Mouse (Mus musculus) hindbrain, embryonic 16.5 days (tissue): Measurements from ENCODE around the gene Zeb2. TPM values are rescaled to one million over a fixed set of nuclear protein-coding genes. Genes with fewer than 3 reads are reported as not detected.
A peak's percentile ranks its signal among the peaks of the same experiment; 100 is the strongest.

Experiments used
- ATAC-seq: fragments of 200-750 bp; cut with Nextera tagmentation; 2 replicates; pipeline ENCODE4 v1.8.0; 2017; ENCODE audit warnings: moderate TSS enrichment, moderate library complexity
- H3K27ac ChIP-seq: fragments of 300-500 bp; sonication (generic); 2 replicates; pipeline ENCODE4 v1.5.1; 2014; ENCODE audit warnings: low read depth, mild to moderate bottlenecking, control low read depth, low read length, moderate library complexity
- H3K27me3 ChIP-seq: fragments of 300-500 bp; sonication (generic); replicated peaks from 2 replicates; pipeline ENCODE4 v1.6.1; 2014; ENCODE audit warnings: low read length; ENCODE audit not compliant: control insufficient read depth, insufficient read depth
- H3K36me3 ChIP-seq: fragments of 300-500 bp; sonication (generic); 2 replicates; pipeline ENCODE4 v1.6.1; 2014; ENCODE audit warnings: mild to moderate bottlenecking, low read length, moderate library complexity, mixed read lengths; ENCODE audit not compliant: control insufficient read depth, insufficient read depth
- H3K4me1 ChIP-seq: fragments of 300-500 bp; sonication (generic); 2 replicates; pipeline ENCODE4 v1.6.1; 2014; ENCODE audit warnings: low read depth, low read length; ENCODE audit not compliant: control insufficient read depth, insufficient read depth
- H3K4me2 ChIP-seq: fragments of 300-500 bp; sonication (generic); 2 replicates; pipeline ENCODE4 v1.6.1; 2014; ENCODE audit warnings: mild to moderate bottlenecking, low read length, control low read depth, moderate library complexity
- H3K4me3 ChIP-seq: fragments of 300-500 bp; sonication (generic); 2 replicates; pipeline ENCODE4 v1.5.1; 2014; ENCODE audit warnings: mild to moderate bottlenecking, low read length, control low read depth, moderate library complexity
- H3K9ac ChIP-seq: fragments of 300-500 bp; sonication (generic); 2 replicates; pipeline ENCODE4 v1.6.1; 2014; ENCODE audit warnings: low read depth, mild to moderate bottlenecking, control low read depth, low read length, moderate library complexity
- H3K9me3 ChIP-seq: fragments of 300-500 bp; sonication (generic); 2 replicates; pipeline ENCODE4 v1.6.1; 2014; ENCODE audit warnings: mild to moderate bottlenecking, low read length, moderate library complexity; ENCODE audit not compliant: control insufficient read depth
- WGBS: fragments of 180-500 bp; shearing (Covaris S2); extraction: QIAGEN DNeasy Blood & Tissue Kit; methylation state at CpG from one replicate; pipeline ENCODE4 v1.1.7; 2014; 5-methylcytosine and 5-hydroxymethylcytosine counted together
- polyA plus RNA-seq: library from polyadenylated mRNA; unstranded; fragments of >200 nt; fragmentation: Nextera tagmentation; extraction: Ambion mirVana; gene quantifications from 2 replicates; pipeline ENCODE4 v1.2.1, GENCODE M21; 2015

Zeb2 gene
- polyA plus RNA-seq, 1 experiment from 2014 or later: 30.3 TPM

DNA sequence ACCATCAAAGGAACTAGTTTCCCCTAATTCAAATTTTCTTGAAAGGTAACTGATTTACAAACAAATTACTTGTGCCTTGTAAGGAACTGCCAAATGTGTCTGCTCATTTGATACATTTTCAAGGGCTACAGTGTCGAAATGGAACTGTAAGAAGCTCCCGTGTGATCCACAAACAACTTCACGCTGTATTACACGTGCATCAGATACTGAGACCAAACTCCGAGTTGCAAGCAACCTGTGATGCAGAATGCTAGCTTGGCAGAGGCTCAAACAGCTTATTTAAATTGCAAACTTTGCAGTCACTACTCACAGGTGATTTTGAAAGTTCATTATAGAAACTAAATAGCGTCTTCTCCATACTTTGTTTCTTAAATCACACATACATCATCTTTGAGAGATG is 55.1 kb downstream of the Zeb2 start:
- WGBS: 51% methylated on average over 6 of the region's 6 CpGs
- no peaks in the 10 kb centered on the region for H3K27me3 ChIP-seq
- H3K4me3 ChIP-seq: no peak overlapping the region
- no peak overlapping the region for H3K27ac ChIP-seq
- no peaks in the 10 kb centered on the region for H3K36me3 ChIP-seq
- H3K9me3 ChIP-seq: no peaks in the 10 kb centered on the region
- H3K9ac ChIP-seq: no peak overlapping the region
- peaks cover 12% of the 10 kb centered on the region for H3K4me1 ChIP-seq
- ATAC-seq: no peak
- H3K4me2 ChIP-seq: no peak overlapping the region

- Histone ChIP-seq H3K4me3 (no peak overlapping the region), H3K36me3 (no peaks in the 10 kb centered on the region), H3K4me1 (peaks cover 11% of the 10 kb centered on the region), H3K27me3 (no peaks in the 10 kb centered on the region), H3K27ac (no peak overlapping the region), H3K9ac (no peak overlapping the region), H3K4me2 (no peak overlapping the region), H3K9me3 (no peaks in the 10 kb centered on the region)
- 38% methylated on average over 4 of the region's 4 CpGs for WGBS
- peak; percentile 38 for ATAC-seq
These were observed 56.4 kb downstream of the Zeb2 start for GRCm38 (mm10) chr2:45060768-45061167.

GRCm38 (mm10) chr2:45060202-45060601 is 57.0 kb downstream of the Zeb2 start:
- Histone ChIP-seq H3K27ac (no peak overlapping the region), H3K4me1 (peaks cover 11% of the 10 kb centered on the region), H3K27me3 (no peaks in the 10 kb centered on the region), H3K9ac (no peak overlapping the region), H3K36me3 (no peaks in the 10 kb centered on the region), H3K9me3 (no peaks in the 10 kb centered on the region), H3K4me2 (no peak overlapping the region), H3K4me3 (no peak overlapping the region)
- ATAC-seq: no peak
- 82% methylated on average over 9 of the region's 9 CpGs for WGBS

- H3K27me3 ChIP-seq: no peaks in the 10 kb centered on the region
- H3K4me2 ChIP-seq: no peak overlapping the region
- peaks cover 11% of the 10 kb centered on the region for H3K4me1 ChIP-seq
- H3K27ac ChIP-seq: no peak overlapping the region
- no peak overlapping the region for H3K4me3 ChIP-seq
- no peak overlapping the region for H3K9ac ChIP-seq
- no peaks in the 10 kb centered on the region for H3K36me3 ChIP-seq
- WGBS: 84% methylated on average over 4 of the region's 4 CpGs
- no peaks in the 10 kb centered on the region for H3K9me3 ChIP-seq
- ATAC-seq: no peak
These were observed 57.6 kb downstream of the Zeb2 start for GRCm38 (mm10) chr2:45059599-45059998.

GRCm38 (mm10) chr2:45059010-45059409 is 58.2 kb downstream of the Zeb2 start:
- Histone ChIP-seq H3K9me3 (no peaks in the 10 kb centered on the region), H3K4me3 (no peak overlapping the region), H3K36me3 (no peaks in the 10 kb centered on the region), H3K4me2 (no peak overlapping the region), H3K27me3 (no peaks in the 10 kb centered on the region), H3K9ac (no peak overlapping the region), H3K4me1 (peaks cover 11% of the 10 kb centered on the region), H3K27ac (no peak overlapping the region)
- ATAC-seq: no peak; the same call in 1 of the 2 replicates
- 63% methylated on average over 12 of the region's 12 CpGs for WGBS

- Histone ChIP-seq H3K36me3 (no peaks in the 10 kb centered on the region), H3K4me3 (no peak overlapping the region), H3K27ac (no peak overlapping the region), H3K9me3 (no peaks in the 10 kb centered on the region), H3K9ac (no peak overlapping the region), H3K4me1 (peaks cover 9% of the 10 kb centered on the region), H3K4me2 (no peak overlapping the region), H3K27me3 (no peaks in the 10 kb centered on the region)
- WGBS: 74% methylated on average over 9 of the region's 9 CpGs
- no peak for ATAC-seq
These were observed 59.0 kb downstream of the Zeb2 start for GRCm38 (mm10) chr2:45058183-45058582.

- no peak overlapping the region for H3K4me3 ChIP-seq
- H3K27ac ChIP-seq: no peak overlapping the region
- H3K27me3 ChIP-seq: no peaks in the 10 kb centered on the region
- 74% methylated on average over 10 of the region's 10 CpGs for WGBS
- no peak for ATAC-seq
- peaks cover 6% of the 10 kb centered on the region for H3K4me1 ChIP-seq
- no peak overlapping the region for H3K4me2 ChIP-seq
- H3K36me3 ChIP-seq: no peaks in the 10 kb centered on the region
- H3K9me3 ChIP-seq: no peaks in the 10 kb centered on the region
- no peak overlapping the region for H3K9ac ChIP-seq
These were observed 60.2 kb downstream of the Zeb2 start for GRCm38 (mm10) chr2:45056856-45057562.

DNA sequence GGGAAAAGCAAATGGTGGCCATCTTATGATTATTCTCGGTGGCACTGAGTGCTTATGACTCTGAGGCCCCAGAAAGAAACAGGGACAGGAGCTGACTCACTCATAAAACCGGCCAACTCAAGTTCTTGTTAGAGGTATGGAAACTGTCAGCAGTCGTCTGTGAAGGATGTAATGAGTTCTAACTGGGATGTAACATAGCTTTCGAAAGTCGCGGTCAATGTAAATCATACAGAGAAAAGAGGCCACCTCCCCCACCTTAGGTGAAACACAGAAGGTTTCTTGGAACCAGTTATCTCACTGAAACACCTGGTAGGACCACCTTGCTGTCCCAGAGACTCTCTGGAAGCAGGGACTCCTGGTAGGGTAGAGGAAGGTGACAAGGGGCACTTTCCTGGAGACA is 61.3 kb downstream of the Zeb2 start:
- 87% methylated on average over 6 of the region's 6 CpGs for WGBS
- Histone ChIP-seq H3K27me3 (no peaks in the 10 kb centered on the region), H3K27ac (no peak overlapping the region), H3K4me1 (peaks cover 4% of the 10 kb centered on the region), H3K4me3 (no peak overlapping the region), H3K36me3 (no peaks in the 10 kb centered on the region), H3K9ac (no peak overlapping the region), H3K4me2 (no peak overlapping the region), H3K9me3 (no peaks in the 10 kb centered on the region)
- ATAC-seq: no peak

DNA sequence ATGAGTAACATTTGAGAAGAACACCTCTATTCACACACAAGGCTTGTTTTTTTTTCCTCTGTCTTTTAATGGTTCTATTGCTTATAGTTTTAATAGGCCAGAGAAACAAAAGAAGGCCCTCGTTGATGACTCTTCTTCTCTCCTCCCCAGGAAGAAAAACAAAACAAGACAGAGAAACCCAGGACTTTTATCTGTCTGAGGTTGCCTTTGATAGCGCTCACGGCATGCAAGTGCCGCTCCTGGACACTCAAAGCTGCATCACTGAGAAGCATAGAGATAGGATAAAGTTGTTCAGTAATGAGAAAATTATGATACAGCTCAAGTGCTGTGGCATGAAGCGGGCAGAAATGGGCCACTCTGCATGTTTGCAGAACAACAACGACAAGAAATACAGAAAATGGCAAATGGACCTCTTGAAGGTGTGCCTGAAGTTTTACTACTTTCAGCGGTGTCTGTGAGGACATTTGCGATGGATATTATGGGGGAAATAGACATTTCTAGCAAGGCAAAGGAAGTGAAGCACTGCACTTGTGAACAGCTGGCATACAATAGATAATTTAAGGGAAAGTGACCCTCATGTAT is 62.1 kb downstream of the Zeb2 start:
- no peak overlapping the region for H3K27ac ChIP-seq
- H3K36me3 ChIP-seq: no peaks in the 10 kb centered on the region
- H3K4me3 ChIP-seq: no peak overlapping the region
- ATAC-seq: no peak
- H3K4me1 ChIP-seq: peaks cover 4% of the 10 kb centered on the region
- H3K9ac ChIP-seq: no peak overlapping the region
- WGBS: 74% methylated on average over 8 of the region's 8 CpGs
- H3K27me3 ChIP-seq: no peaks in the 10 kb centered on the region
- no peak overlapping the region for H3K4me2 ChIP-seq
- no peaks in the 10 kb centered on the region for H3K9me3 ChIP-seq
